Mouse (Mus musculus) inflammation-experienced regulatory T-cells, adult 16 weeks (primary cell): ENCODE data around the gene Lrpprc. TPM values are rescaled to one million over a fixed set of nuclear protein-coding genes. Genes with fewer than 3 reads are reported as not detected.

Source experiments
- polyA plus RNA-seq: library from polyadenylated mRNA; unstranded; fragments of 100-300 nt; shearing (Covaris generic); gene quantifications from one replicate; pipeline ENCODE4 v1.2.1, GENCODE M21; 2017

Lrpprc gene
- polyA plus RNA-seq = 19.6 TPM

GRCm38 (mm10) chr17:84790447-84791098 is at the start of gene Lrpprc:
TSS of gene Lrpprc (minus strand) at chr17:84790789.

GRCm38 (mm10) chr17:84682734-84683717 is 107.6 kb downstream of the Lrpprc start, which contains the start of gene Abcg5:
TSS of gene Abcg5 (minus strand) at chr17:84683011.

GRCm38 (mm10) chr17:84675951-84676366 is 114.6 kb downstream of the Lrpprc start, which contains the start of gene Abcg8:
TSS of gene Abcg8 (plus strand) at chr17:84676302.

Other genes starting within 250 kb of the Lrpprc start
- gene Dync2li1, start 164.3 kb downstream of the Lrpprc start, polyA plus RNA-seq = 4.7 TPM
- gene Abcg8, start 114.5 kb downstream of the Lrpprc start, polyA plus RNA-seq = not detected
- not detected for gene Abcg5, start 107.8 kb downstream of the Lrpprc start, polyA plus RNA-seq
- gene Ppm1b, start 166.0 kb upstream of the Lrpprc start, polyA plus RNA-seq = 31.3 TPM
- 0.34 TPM for gene Slc3a1, start 237.6 kb upstream of the Lrpprc start, polyA plus RNA-seq